Mouse (Mus musculus): ENCODE measurements at regions not wholly inside any gene's neighbourhood (a gene's known extent, or its start where the extent isn't known, plus 50 kb on each side); places are given as distances from the start of the nearest gene placed in this dataset.

DNA sequence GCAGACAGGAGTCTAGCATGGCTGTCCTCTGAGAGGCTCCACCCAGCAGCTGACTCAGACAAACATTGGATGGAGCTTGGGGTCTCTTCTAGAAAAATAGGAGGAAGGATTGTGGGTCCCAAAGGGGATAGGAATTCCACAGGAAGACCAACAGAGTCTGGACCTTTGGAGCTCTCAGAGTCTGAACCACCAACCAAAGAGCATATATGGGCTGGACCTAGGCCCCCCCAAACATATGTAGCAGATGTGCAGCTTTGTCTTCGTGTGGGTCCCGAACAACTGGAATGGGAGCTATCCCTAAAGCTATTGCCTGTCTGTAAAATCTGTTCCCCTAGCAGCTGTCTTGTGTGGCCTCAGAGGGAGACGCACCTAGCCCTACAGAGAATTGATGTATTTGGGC is 50.1 kb upstream of the Cpm start:
- no peak overlapping the region for H3K4me3 ChIP-seq (ENCODE audit: insufficient read depth, low read length)
- no peak overlapping the region for H3K27ac ChIP-seq (ENCODE audit: insufficient read depth, low read length)
- H3K4me1 ChIP-seq (ENCODE audit: control insufficient read depth, insufficient read depth, low read length), result no peaks in the 10 kb centered on the region
- TF ChIP-seq POLR2A (IDR thresholded peaks at IDR 0.05; ENCODE audit: extremely low read depth, insufficient read depth, low read length), result no peak
- no peak for TF ChIP-seq CTCF (IDR thresholded peaks at IDR 0.05; ENCODE audit: extremely low read depth, insufficient read depth, low read length)

DNA sequence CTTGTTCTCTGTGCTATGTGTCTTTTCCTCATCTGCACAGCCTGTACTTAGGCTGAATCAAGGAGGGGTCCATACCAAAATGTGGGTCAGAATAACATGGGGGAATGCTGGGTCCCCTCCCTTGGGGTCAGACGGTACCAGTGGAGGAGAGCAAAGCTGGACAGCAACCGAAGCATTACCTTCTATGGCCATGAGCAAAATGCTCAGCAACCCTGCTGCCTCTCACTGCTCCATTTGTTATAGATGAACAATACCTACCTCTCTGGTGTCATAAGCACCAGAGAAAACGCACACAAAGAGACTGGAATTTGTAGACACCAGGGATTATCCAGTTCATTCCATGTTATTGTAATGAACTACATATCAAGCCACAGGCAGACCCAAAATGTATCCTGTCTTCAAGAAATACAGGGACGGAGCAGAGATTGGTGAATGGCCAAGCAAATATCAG is 50.6 kb upstream of the Cpm start:
- no peaks in the 10 kb centered on the region for H3K4me1 ChIP-seq (ENCODE audit: control insufficient read depth, insufficient read depth, low read length)
- no peak overlapping the region for H3K4me3 ChIP-seq (ENCODE audit: insufficient read depth, low read length)
- no peak for TF ChIP-seq CTCF (IDR thresholded peaks at IDR 0.05; ENCODE audit: extremely low read depth, insufficient read depth, low read length)
- no peak for TF ChIP-seq POLR2A (IDR thresholded peaks at IDR 0.05; ENCODE audit: extremely low read depth, insufficient read depth, low read length)
- no peak overlapping the region for H3K27ac ChIP-seq (ENCODE audit: insufficient read depth, low read length)

- no peaks in the 10 kb centered on the region for H3K4me1 ChIP-seq (ENCODE audit: control insufficient read depth, insufficient read depth, low read length)
- H3K4me3 ChIP-seq (ENCODE audit: insufficient read depth, low read length), result no peak overlapping the region
- no peak overlapping the region for H3K27ac ChIP-seq (ENCODE audit: insufficient read depth, low read length)
- no peak for TF ChIP-seq CTCF (IDR thresholded peaks at IDR 0.05; ENCODE audit: extremely low read depth, insufficient read depth, low read length)
- no peak for TF ChIP-seq POLR2A (IDR thresholded peaks at IDR 0.05; ENCODE audit: extremely low read depth, insufficient read depth, low read length)
Observed at GRCm38 (mm10) chr10:117577970-117578695, 51.2 kb upstream of the Cpm start.

DNA sequence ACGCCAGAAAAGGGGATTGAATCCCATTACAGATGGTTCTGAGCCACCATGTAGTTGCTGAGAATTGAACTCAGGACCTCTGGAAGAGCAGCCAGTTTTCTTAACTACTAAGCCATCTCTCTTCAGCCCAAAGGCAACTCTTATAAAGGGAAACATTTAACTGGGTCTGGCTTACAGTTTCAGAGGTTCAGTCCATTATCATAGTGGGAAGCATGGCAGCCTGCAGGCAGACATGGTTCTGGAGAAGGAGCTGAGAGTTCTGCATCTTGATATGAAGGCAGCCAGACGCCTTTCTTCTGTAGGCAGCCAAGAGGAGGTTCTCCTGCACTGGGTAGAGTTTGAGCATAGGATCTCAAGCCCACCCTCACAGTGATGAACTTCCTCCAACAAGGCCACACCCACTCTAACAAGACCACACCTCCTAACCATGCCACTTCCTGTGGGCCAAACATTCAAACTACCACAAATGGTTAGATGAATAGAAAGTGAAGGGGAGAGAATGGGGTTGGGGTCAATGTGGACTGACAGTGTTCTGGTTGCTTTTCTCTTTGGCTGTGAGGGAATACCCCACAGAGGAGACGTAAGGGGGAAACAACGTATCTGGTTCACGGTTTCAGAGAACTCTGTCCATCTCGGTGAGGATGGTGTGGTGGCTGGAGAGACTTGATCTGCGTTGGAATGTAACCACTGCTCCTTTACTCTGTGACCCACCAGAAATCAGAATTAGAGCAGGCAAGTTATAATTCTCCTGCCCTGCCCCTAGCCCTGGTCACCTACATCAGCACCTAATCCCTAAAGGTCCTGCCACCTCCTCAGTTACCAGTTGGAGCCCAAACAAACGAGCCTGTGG is 52.2 kb upstream of the Cpm start:
- TF ChIP-seq POLR2A (IDR thresholded peaks at IDR 0.05; ENCODE audit: extremely low read depth, insufficient read depth, low read length) (no peak), CTCF (IDR thresholded peaks at IDR 0.05; ENCODE audit: extremely low read depth, insufficient read depth, low read length) (no peak)
- no peaks in the 10 kb centered on the region for H3K4me1 ChIP-seq (ENCODE audit: control insufficient read depth, insufficient read depth, low read length)
- no peak overlapping the region for H3K27ac ChIP-seq (ENCODE audit: insufficient read depth, low read length)
- no peak overlapping the region for H3K4me3 ChIP-seq (ENCODE audit: insufficient read depth, low read length)

- no peaks in the 10 kb centered on the region for H3K4me1 ChIP-seq (ENCODE audit: control insufficient read depth, insufficient read depth, low read length)
- no peak overlapping the region for H3K27ac ChIP-seq (ENCODE audit: insufficient read depth, low read length)
- no peak overlapping the region for H3K4me3 ChIP-seq (ENCODE audit: insufficient read depth, low read length)
- no peak for TF ChIP-seq CTCF (IDR thresholded peaks at IDR 0.05; ENCODE audit: extremely low read depth, insufficient read depth, low read length)
Observed at GRCm38 (mm10) chr10:117576154-117576859, 53.0 kb upstream of the Cpm start.

DNA sequence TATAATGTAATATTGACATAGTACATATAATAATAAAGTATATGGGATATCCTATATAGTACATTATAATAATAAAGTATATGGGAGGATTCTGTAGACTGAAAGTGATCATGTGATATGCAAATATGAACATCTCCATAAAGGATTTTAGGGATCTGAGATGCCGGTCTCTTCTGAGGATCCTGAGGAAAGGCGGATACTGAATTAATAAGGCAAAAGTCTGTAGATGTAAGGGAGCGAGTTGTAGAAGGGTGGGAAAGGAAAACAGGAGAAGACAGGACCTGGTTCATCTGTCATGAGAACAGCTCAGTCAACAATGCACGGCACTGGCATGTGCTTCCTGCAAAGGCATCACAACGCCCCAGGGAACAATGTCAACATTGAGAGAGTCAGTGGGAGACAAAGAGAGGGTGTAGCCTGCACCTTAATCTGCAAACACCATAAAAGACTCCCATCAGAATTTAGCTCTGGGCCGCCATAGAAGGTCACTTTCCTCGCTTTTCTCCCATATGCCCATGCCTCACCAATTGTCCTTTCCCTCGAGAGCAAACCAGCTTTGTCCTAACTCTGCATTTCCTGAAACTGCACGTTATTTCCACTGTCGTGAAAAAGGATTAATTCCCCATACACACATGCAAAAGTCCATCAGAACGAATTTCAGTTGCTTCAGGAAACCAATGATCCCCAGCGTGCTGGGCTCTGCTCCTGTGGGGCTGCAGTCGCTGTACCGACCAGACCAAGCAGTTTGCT is 53.7 kb upstream of the Cpm start:
- TF ChIP-seq POLR2A (IDR thresholded peaks at IDR 0.05; ENCODE audit: extremely low read depth, insufficient read depth, low read length) (no peak), CTCF (IDR thresholded peaks at IDR 0.05; ENCODE audit: extremely low read depth, insufficient read depth, low read length) (no peak)
- Histone ChIP-seq H3K4me1 (ENCODE audit: control insufficient read depth, insufficient read depth, low read length) (no peaks in the 10 kb centered on the region), H3K4me3 (ENCODE audit: insufficient read depth, low read length) (no peak overlapping the region), H3K27ac (ENCODE audit: insufficient read depth, low read length) (no peak overlapping the region)

DNA sequence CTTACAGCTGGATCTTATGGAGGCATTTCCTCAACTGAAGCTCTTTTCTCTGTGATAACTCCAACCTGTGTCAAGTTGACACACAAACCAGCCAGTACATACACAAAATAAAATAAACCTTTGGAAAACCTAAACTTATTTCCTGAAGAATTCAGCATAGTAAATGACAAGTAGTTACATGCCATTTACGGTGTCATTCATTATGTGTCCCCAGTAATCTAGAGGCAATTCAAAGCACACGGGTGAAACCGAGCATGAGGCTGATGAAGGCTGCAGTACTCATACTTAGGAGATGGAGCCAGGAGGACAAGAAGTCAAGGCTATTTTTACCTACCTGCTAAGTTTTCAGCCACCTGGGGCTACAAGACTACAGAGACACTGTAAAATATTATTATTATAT is 54.4 kb upstream of the Cpm start:
- Histone ChIP-seq H3K4me3 (ENCODE audit: insufficient read depth, low read length) (no peak overlapping the region), H3K27ac (ENCODE audit: insufficient read depth, low read length) (no peak overlapping the region), H3K4me1 (ENCODE audit: control insufficient read depth, insufficient read depth, low read length) (no peaks in the 10 kb centered on the region)
- TF ChIP-seq CTCF (IDR thresholded peaks at IDR 0.05; ENCODE audit: extremely low read depth, insufficient read depth, low read length) (no peak), POLR2A (IDR thresholded peaks at IDR 0.05; ENCODE audit: extremely low read depth, insufficient read depth, low read length) (no peak)

DNA sequence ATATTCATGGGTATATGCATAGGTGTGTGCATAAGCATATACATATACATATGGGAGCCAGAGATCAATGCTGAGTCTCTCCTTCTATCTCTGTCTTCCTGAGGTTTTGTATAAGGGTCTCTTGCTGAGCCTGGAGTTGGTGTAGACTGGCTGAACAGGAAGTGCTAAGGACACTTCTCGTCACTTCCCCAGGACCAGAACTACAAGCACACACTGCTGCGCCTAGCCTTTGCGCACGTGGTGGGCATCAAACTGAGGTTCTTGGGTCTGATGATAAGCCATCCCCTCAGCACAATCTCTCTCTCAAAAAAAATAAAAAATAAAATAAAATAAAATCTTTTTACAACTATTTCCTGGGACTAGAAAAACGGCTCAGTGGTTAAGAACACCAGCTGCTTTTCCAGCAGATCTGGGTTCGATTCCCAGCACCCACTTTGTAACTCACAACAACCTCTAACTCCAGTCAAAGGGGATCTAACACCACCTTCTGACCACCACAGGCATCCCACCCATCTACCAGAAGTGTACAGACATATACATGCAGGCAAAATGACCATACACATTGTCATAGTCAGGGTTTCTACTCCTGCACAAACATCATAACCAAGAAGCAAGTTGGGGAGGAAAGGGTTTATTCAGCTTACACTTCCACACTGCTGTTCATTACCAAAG is 55.1 kb upstream of the Cpm start:
- H3K4me1 ChIP-seq (ENCODE audit: control insufficient read depth, insufficient read depth, low read length), result no peaks in the 10 kb centered on the region
- no peak overlapping the region for H3K4me3 ChIP-seq (ENCODE audit: insufficient read depth, low read length)
- no peak overlapping the region for H3K27ac ChIP-seq (ENCODE audit: insufficient read depth, low read length)
- no peak for TF ChIP-seq POLR2A (IDR thresholded peaks at IDR 0.05; ENCODE audit: extremely low read depth, insufficient read depth, low read length)

- no peak overlapping the region for H3K4me3 ChIP-seq (ENCODE audit: insufficient read depth, low read length)
- no peaks in the 10 kb centered on the region for H3K4me1 ChIP-seq (ENCODE audit: control insufficient read depth, insufficient read depth, low read length)
- no peak overlapping the region for H3K27ac ChIP-seq (ENCODE audit: insufficient read depth, low read length)
- TF ChIP-seq CTCF (IDR thresholded peaks at IDR 0.05; ENCODE audit: extremely low read depth, insufficient read depth, low read length) (no peak), POLR2A (IDR thresholded peaks at IDR 0.05; ENCODE audit: extremely low read depth, insufficient read depth, low read length) (no peak)
Observed at GRCm38 (mm10) chr10:117573596-117573850, 55.8 kb upstream of the Cpm start.
